Mouse (Mus musculus): ENCODE measurements around the gene Galnt10.
"Not testable (repeated sequence)": the region's sequence is repeated elsewhere in the genome, so short reads cannot be mapped to it uniquely, and the experiment has no call there.

Gene Galnt10

GRCm38 (mm10) chr11:57797828-57798227 is 152.6 kb downstream of the Galnt10 start:
- no peak for DNase-seq (ENCODE audit: low read depth)

- no peak for DNase-seq (ENCODE audit: low read depth)
Measured at GRCm38 (mm10) chr11:57799456-57799855, 154.2 kb downstream of the Galnt10 start.

- no peak for DNase-seq (ENCODE audit: low read depth)
Measured at GRCm38 (mm10) chr11:57800266-57800951, 155.2 kb downstream of the Galnt10 start.

- peak; percentile 94 for DNase-seq (ENCODE audit: low read depth)
Measured at GRCm38 (mm10) chr11:57800971-57801765, 155.9 kb downstream of the Galnt10 start, which contains the start of gene Sap30l. Gene Sap30l (plus strand): TSS chr11:57801637.

- DNase-seq (ENCODE audit: low read depth) = peak; percentile 37
Measured at GRCm38 (mm10) chr11:57801766-57802510, 156.7 kb downstream of the Galnt10 start.

- DNase-seq (ENCODE audit: low read depth) = peak; percentile 37
Measured at GRCm38 (mm10) chr11:57802511-57802870, 157.2 kb downstream of the Galnt10 start.

GRCm38 (mm10) chr11:57805047-57805446 is 159.8 kb downstream of the Galnt10 start:
- DNase-seq (ENCODE audit: low read depth) = peak; percentile 71

- no peak for DNase-seq (ENCODE audit: low read depth)
Measured at GRCm38 (mm10) chr11:57809017-57809731, 163.9 kb downstream of the Galnt10 start.

- no peak for DNase-seq (ENCODE audit: low read depth)
Measured at GRCm38 (mm10) chr11:57809732-57810098, 164.5 kb downstream of the Galnt10 start.

- DNase-seq (ENCODE audit: low read depth) = no peak
Measured at GRCm38 (mm10) chr11:57811006-57811405, 165.8 kb downstream of the Galnt10 start.

- DNase-seq (ENCODE audit: low read depth) = peak; percentile 40
Measured at GRCm38 (mm10) chr11:57812212-57812611, 167.0 kb downstream of the Galnt10 start.

GRCm38 (mm10) chr11:57813641-57814040 is 168.4 kb downstream of the Galnt10 start:
- DNase-seq (ENCODE audit: low read depth) = no peak

- DNase-seq (ENCODE audit: low read depth) = no peak
Measured at GRCm38 (mm10) chr11:57818189-57818588, 172.9 kb downstream of the Galnt10 start.

- DNase-seq (ENCODE audit: low read depth) = peak; percentile 73
Measured at GRCm38 (mm10) chr11:57819999-57820581, 174.8 kb downstream of the Galnt10 start.

GRCm38 (mm10) chr11:57823159-57823558 is 177.9 kb downstream of the Galnt10 start:
- DNase-seq (ENCODE audit: low read depth) = not testable (repeated sequence)

GRCm38 (mm10) chr11:57823714-57824113 is 178.5 kb downstream of the Galnt10 start:
- DNase-seq (ENCODE audit: low read depth) = no peak

- DNase-seq (ENCODE audit: low read depth) = peak; percentile 19
Measured at GRCm38 (mm10) chr11:57825234-57825633, 180.0 kb downstream of the Galnt10 start.

GRCm38 (mm10) chr11:57827048-57827914 is 182.0 kb downstream of the Galnt10 start:
- no peak for DNase-seq (ENCODE audit: low read depth)

GRCm38 (mm10) chr11:57827915-57828545 is 182.8 kb downstream of the Galnt10 start:
- DNase-seq (ENCODE audit: low read depth) = no peak
